Mouse (Mus musculus) myocyte (in vitro differentiated cells): Measurements from ENCODE around the gene Fundc2. TPM values are rescaled to one million over a fixed set of nuclear protein-coding genes. Genes with fewer than 3 reads are reported as not detected.

Source experiments
- H3K27me3 ChIP-seq: one replicate; pipeline ENCODE4 v1.6.1; 2011; ENCODE audit not compliant: control insufficient read depth, insufficient read depth, insufficient read length
- H3K36me3 ChIP-seq: one replicate; pipeline ENCODE4 v1.6.1; 2011; ENCODE audit not compliant: control insufficient read depth, insufficient read depth
- H3K4me2 ChIP-seq: one replicate; pipeline ENCODE4 v1.6.1; 2011; ENCODE audit warnings: low read depth, control low read depth
- H3K4me3 ChIP-seq: one replicate; pipeline ENCODE4 v1.5.1; 2011; ENCODE audit warnings: mild to moderate bottlenecking, control low read depth, moderate library complexity
- H3K79me2 ChIP-seq: one replicate; pipeline ENCODE4 v1.6.1; 2011; ENCODE audit not compliant: control insufficient read depth, insufficient read depth
- H3ac ChIP-seq: one replicate; pipeline ENCODE4 v1.6.1; 2011; ENCODE audit not compliant: control insufficient read depth, insufficient read length
- CEBPB ChIP-seq: IDR thresholded peaks from 2 replicates; pipeline ENCODE4 v1.6.1; 2011; ENCODE audit warnings: mild to moderate bottlenecking, moderate library complexity; ENCODE audit not compliant: poor library complexity, insufficient read depth, severe bottlenecking
- E2F4 ChIP-seq: IDR thresholded peaks from one replicate; pipeline ENCODE4 v1.6.1; 2011; ENCODE audit warnings: mild to moderate bottlenecking, control low read depth, moderate library complexity; ENCODE audit not compliant: insufficient read depth
- MYOD1 ChIP-seq, 3 experiments: IDR thresholded peaks; one replicate each; pipeline ENCODE4 v1.6.1; 2011; ENCODE audit warnings: control low read depth in 2 of 3, low read depth in 2 of 3, mild to moderate bottlenecking in 2 of 3, moderate library complexity in 1 of 3; ENCODE audit not compliant: insufficient read length in 2 of 3, control insufficient read depth in 1 of 3
- MYOG ChIP-seq, 3 experiments: IDR thresholded peaks; one replicate each; pipeline ENCODE4 v1.6.1; 2011; ENCODE audit warnings: control low read depth in 2 of 3, low read depth in 2 of 3, mild to moderate bottlenecking in 2 of 3; ENCODE audit not compliant: insufficient read length in 2 of 3, control insufficient read depth in 1 of 3, insufficient read depth in 1 of 3
- POLR2A ChIP-seq: IDR thresholded peaks from one replicate; pipeline ENCODE4 v1.6.1; 2011; ENCODE audit warnings: low read depth, mild to moderate bottlenecking, control low read depth, moderate library complexity; ENCODE audit not compliant: insufficient read length
- POLR2AphosphoS2 ChIP-seq: IDR thresholded peaks from one replicate; pipeline ENCODE4 v1.6.1; 2011; ENCODE audit warnings: low read depth, control low read depth; ENCODE audit not compliant: insufficient read length
- REST ChIP-seq: IDR thresholded peaks from one replicate; pipeline ENCODE4 v1.6.1; 2011; ENCODE audit warnings: mild to moderate bottlenecking, control low read depth, moderate library complexity; ENCODE audit not compliant: insufficient read depth, insufficient read length
- TCF12 ChIP-seq: IDR thresholded peaks from one replicate; pipeline ENCODE4 v1.6.1; 2011; ENCODE audit warnings: mild to moderate bottlenecking, control low read depth; ENCODE audit not compliant: poor library complexity, insufficient read depth, severe bottlenecking
- TCF3 ChIP-seq: IDR thresholded peaks from one replicate; pipeline ENCODE4 v1.6.1; 2011; ENCODE audit warnings: low read depth, control low read depth; ENCODE audit not compliant: insufficient read length
- USF1 ChIP-seq: IDR thresholded peaks from one replicate; pipeline ENCODE4 v1.6.1; 2011; ENCODE audit warnings: low read depth, mild to moderate bottlenecking, control low read depth, moderate library complexity
- polyA plus RNA-seq: library from polyadenylated mRNA; unstranded; fragments of >200 nt; fragmentation: generic; extraction: Trizol; gene quantifications from one replicate; pipeline ENCODE4 v1.2.1, GENCODE M21; 2012; ENCODE audit warnings: missing spikeins

Gene Fundc2
- polyA plus RNA-seq, 1 experiment, result 36.3 TPM

DNA sequence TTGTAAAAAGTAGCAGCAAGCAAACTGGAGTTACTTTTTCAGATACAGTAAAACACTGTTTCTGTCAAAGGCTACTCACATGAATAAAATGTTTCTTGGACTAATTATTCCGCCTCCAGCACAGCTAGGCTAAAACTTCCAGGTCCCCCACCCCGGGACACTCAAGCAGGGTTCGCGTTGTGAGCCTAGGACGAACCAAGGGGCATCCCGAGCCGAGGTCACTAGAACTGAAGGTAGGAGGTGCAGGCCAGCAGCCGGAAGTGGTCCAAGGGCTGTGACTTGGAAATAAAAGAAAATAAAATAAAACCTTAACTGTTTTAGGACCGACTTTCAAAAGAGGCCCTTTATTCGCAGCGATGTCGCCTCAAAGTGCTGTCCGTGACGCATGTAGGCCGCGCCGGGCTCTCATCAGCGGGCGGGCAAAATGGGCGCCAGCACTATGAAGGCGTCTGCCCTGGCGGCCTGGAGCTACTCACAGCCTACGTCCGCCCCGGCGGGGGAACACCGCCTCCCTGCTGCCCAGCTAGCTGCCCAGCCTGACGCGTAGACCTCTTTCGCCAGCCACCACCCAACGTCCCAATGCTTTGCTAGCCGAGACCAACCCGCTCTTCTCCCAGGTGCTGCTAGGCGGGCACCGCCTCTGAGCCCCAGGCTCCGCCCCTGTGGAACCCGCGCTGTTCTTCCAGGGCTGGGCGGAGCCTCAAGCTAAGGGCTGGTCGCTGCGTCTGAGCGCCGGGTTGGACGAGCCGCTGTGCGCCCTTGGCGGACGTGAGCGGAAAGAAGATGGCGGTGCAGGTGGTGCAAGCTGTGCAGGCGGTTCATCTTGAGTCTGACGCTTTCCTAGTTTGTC is 34.0 kb downstream of the Fundc2 start, which contains the start of the genes Cmc4, Mtcp1 and Brcc3:
Cmc4 (minus strand) TSS at position 649 of the 850 bp plus-strand sequence.
Mtcp1 (minus strand) TSS at position 653 of the 850 bp plus-strand sequence.
Brcc3 (plus strand) TSS at position 693 of the 850 bp plus-strand sequence.
- Histone ChIP-seq H3K36me3 (no peaks in the 10 kb centered on the region), H3K4me3 (peak within 1 kb of the TSS; percentile 59), H3K4me2 (peak within 1 kb of the TSS; percentile 76), H3K27me3 (no peaks in the 10 kb centered on the region), H3ac (no peak within 1 kb of the TSS), H3K79me2 (peaks cover 21% of the 10 kb centered on the region)
- no peak for TF ChIP-seq USF1
- TF ChIP-seq CEBPB, result no peak
- no peak for TF ChIP-seq TCF12
- TF ChIP-seq POLR2A, result peak; percentile 85
- TF ChIP-seq MYOD1 (IDR thresholded peaks at IDR 0.05; ENCODE audit: control insufficient read depth in 1 of 3, insufficient read length in 2 of 3, low read depth in 2 of 3), result no peak
- TF ChIP-seq E2F4, result no peak
- no peak for TF ChIP-seq MYOG (IDR thresholded peaks at IDR 0.05; ENCODE audit: control insufficient read depth in 1 of 3, insufficient read depth in 1 of 3, insufficient read length in 2 of 3, low read depth in 2 of 3)
- no peak for TF ChIP-seq REST
- TF ChIP-seq TCF3, result no peak
- peak; percentile 83 for TF ChIP-seq POLR2AphosphoS2

Other genes with a start within 250 kb of the Fundc2 start
- gene Smim9, start 218.6 kb upstream of the Fundc2 start, polyA plus RNA-seq, result not detected
- gene F8, start 216 bp downstream of the Fundc2 start, polyA plus RNA-seq, result 0.40 TPM
- gene Cmc4, start 34.2 kb downstream of the Fundc2 start, polyA plus RNA-seq, result 1.4 TPM
- gene Mtcp1, start 34.2 kb downstream of the Fundc2 start, polyA plus RNA-seq, result 1.1 TPM
- 6.1 TPM for gene Brcc3, start 34.2 kb downstream of the Fundc2 start, polyA plus RNA-seq
- gene Vbp1, start 131.9 kb downstream of the Fundc2 start, polyA plus RNA-seq, result 26.1 TPM
- 1.7 TPM for gene Rab39b, start 195.8 kb downstream of the Fundc2 start, polyA plus RNA-seq